Mouse (Mus musculus): ENCODE data around the gene Atrx.

The Atrx gene

GRCm38 (mm10) chrX:105767932-105768331 is 161.3 kb downstream of the Atrx start:
- no peak for DNase-seq (ENCODE audit: low spot score in 2 of 2)

GRCm38 (mm10) chrX:105767177-105767764 is 161.9 kb downstream of the Atrx start:
- no peak for DNase-seq (ENCODE audit: low spot score in 2 of 2)

- no peak for DNase-seq (ENCODE audit: low spot score in 2 of 2)
Observed at GRCm38 (mm10) chrX:105766013-105766412, 163.2 kb downstream of the Atrx start.

GRCm38 (mm10) chrX:105765005-105765706 is 164.0 kb downstream of the Atrx start:
- DNase-seq (ENCODE audit: low spot score in 2 of 2) = peak in 1 of 2 experiments; percentile 6

DNA sequence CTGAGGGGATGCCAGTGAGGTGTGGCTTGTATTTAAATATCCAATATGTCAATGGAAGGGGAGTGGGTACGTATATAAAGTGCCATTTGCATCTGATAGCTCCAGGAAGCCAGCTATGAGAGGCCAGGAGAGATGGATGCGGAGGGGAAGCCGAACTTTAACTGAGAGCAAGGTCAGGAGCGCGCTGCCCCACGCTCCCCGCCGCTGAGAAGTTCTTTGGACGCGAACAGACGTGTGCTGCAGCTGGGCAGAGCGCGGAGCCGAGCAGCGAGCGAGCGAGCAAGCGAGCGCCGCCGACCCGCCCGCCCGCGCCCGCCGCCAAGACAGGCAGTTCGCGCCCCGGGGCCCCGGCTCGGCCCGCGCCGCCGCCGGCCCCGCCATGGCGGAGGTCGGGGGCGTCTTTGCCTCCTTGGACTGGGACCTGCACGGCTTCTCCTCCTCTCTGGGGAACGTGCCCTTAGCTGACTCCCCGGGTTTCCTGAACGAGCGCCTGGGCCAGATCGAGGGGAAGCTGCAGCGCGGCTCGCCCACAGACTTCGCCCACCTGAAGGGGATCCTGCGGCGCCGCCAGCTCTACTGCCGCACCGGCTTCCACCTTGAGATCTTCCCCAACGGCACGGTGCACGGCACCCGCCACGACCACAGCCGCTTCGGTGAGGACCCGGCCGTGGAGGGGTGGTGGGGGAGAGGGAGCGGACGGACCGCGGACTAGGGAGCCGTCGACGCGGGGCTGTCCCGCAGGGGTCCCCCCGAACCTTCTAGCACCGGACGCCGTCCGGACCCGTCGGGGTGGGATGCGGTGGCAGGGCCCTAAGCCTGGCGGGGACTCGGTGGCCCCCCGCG is 164.8 kb downstream of the Atrx start, which contains the start of gene Fgf16:
Gene Fgf16 (plus strand): TSS at position 118 of the 843 bp plus-strand sequence.
- peak; percentile 8 to 12 for DNase-seq (ENCODE audit: low spot score in 2 of 2)

GRCm38 (mm10) chrX:105763612-105764011 is 165.6 kb downstream of the Atrx start:
- DNase-seq (ENCODE audit: low spot score in 2 of 2) = no peak

GRCm38 (mm10) chrX:105762847-105763527 is 166.2 kb downstream of the Atrx start:
- DNase-seq (ENCODE audit: low spot score in 2 of 2) = peak in 1 of 2 experiments; percentile 17
